Mouse (Mus musculus) right cerebral cortex, postnatal 36 days (tissue): ENCODE results near the gene Gm2115.
A peak's percentile ranks its signal among the peaks of the same experiment; 100 is the strongest.

Experiments
- DNase-seq, 2 experiments: peaks; one replicate each; pipeline ENCODE4 v3.0.0; 2022; ENCODE audit warnings: low spot score in 2 of 2, mixed read lengths in 1 of 2

The Gm2115 gene

GRCm38 (mm10) chr7:84586360-84587100, 57.8 kb downstream of the Gm2115 start:
- no peak for DNase-seq

GRCm38 (mm10) chr7:84587101-84587783, 58.5 kb downstream of the Gm2115 start:
- DNase-seq = no peak

- DNase-seq = no peak
Measured at GRCm38 (mm10) chr7:84590622-84591021, 61.9 kb downstream of the Gm2115 start.

GRCm38 (mm10) chr7:84591347-84591746, 62.6 kb downstream of the Gm2115 start:
- no peak for DNase-seq

- no peak for DNase-seq
Measured at GRCm38 (mm10) chr7:84594087-84594916, 65.5 kb downstream of the Gm2115 start.

- DNase-seq = no peak
Measured at GRCm38 (mm10) chr7:84594917-84595303, 66.2 kb downstream of the Gm2115 start.

- DNase-seq = no peak
Measured at GRCm38 (mm10) chr7:84596002-84596401, 67.2 kb downstream of the Gm2115 start.

- DNase-seq = no peak
Measured at GRCm38 (mm10) chr7:84596633-84597032, 67.9 kb downstream of the Gm2115 start.

GRCm38 (mm10) chr7:84600631-84601030, 71.9 kb downstream of the Gm2115 start:
- no peak for DNase-seq

- DNase-seq = no peak
Measured at GRCm38 (mm10) chr7:84601331-84601730, 72.6 kb downstream of the Gm2115 start.

GRCm38 (mm10) chr7:84604501-84604900, 75.7 kb downstream of the Gm2115 start:
- DNase-seq = no peak

- DNase-seq = no peak
Measured at GRCm38 (mm10) chr7:84605033-84605687, 76.4 kb downstream of the Gm2115 start.

GRCm38 (mm10) chr7:84605704-84606292, 77.0 kb downstream of the Gm2115 start:
- peak; percentile 71 for DNase-seq

- no peak for DNase-seq
Measured at GRCm38 (mm10) chr7:84606293-84606749, 77.6 kb downstream of the Gm2115 start, which contains the start of gene Fah. Gene Fah, minus strand, starts transcription at chr7:84606722.

- no peak for DNase-seq
Measured at GRCm38 (mm10) chr7:84611609-84612008, 82.9 kb downstream of the Gm2115 start.

- no peak for DNase-seq
Measured at GRCm38 (mm10) chr7:84612445-84612844, 83.7 kb downstream of the Gm2115 start.

GRCm38 (mm10) chr7:84618951-84619350, 90.2 kb downstream of the Gm2115 start:
- DNase-seq = no peak

- no peak for DNase-seq
Measured at GRCm38 (mm10) chr7:84620956-84621355, 92.2 kb downstream of the Gm2115 start.

- no peak for DNase-seq
Measured at GRCm38 (mm10) chr7:84623718-84624117, 95.0 kb downstream of the Gm2115 start.

- no peak for DNase-seq
Measured at GRCm38 (mm10) chr7:84631878-84632277, 103.1 kb downstream of the Gm2115 start.
